In genomic region chr5:140263754-140264749, GRCm38 (mm10) we compare ENCODE assay signal across 8 mouse cellular contexts. TPM values are rescaled to one million over a fixed set of nuclear protein-coding genes. Genes with fewer than 3 reads are reported as not detected.
A peak's percentile ranks its signal among the peaks of the same experiment; 100 is the strongest.
DNase-seq lines count a peak whose midpoint lies in the region; ATAC-seq and TF ChIP-seq lines count a peak whose summit lies in the region.

No protein-coding gene starts in this region.

- peak; percentile 25; the same call in 1 of the 2 replicates for ATAC-seq in heart, postnatal 0 days (ENCODE audit: insufficient read depth, low read depth)
- ATAC-seq in midbrain, embryonic 15.5 days (replicated peaks) = peak; percentile 83

- no peak for TF ChIP-seq EP300 in heart, postnatal 0 days (IDR thresholded peaks at IDR 0.05; ENCODE audit: low read depth)

- intact Hi-C loops in gastrocnemius, postnatal 36 days (cut with DNase I) = no loop called here

- H3K9ac ChIP-seq in heart, postnatal 0 days (replicated peaks; ENCODE audit: low read depth, low read length) = no peak overlapping the region; the same call in 1 of the 2 replicates
- H3K9ac ChIP-seq in midbrain, embryonic 15.5 days = 0 out of 2 replicates have a peak overlapping the region, but pooled peaks have one; percentile 5

- peaks cover 24% of the 10 kb centered on the region for H3K4me1 ChIP-seq in heart, postnatal 0 days (ENCODE audit: control insufficient read depth, insufficient read depth)
- peaks cover 26% of the 10 kb centered on the region for H3K4me1 ChIP-seq in midbrain, embryonic 15.5 days

- H3K9me3 ChIP-seq in heart, postnatal 0 days (replicated peaks; ENCODE audit: control insufficient read depth, low read length) = no peaks in the 10 kb centered on the region
- no peaks in the 10 kb centered on the region for H3K9me3 ChIP-seq in midbrain, embryonic 15.5 days

- peak overlapping the region; percentile 53; the same call in 1 of the 2 replicates for H3K27ac ChIP-seq in heart, postnatal 0 days (ENCODE audit: low read depth)
- peak overlapping the region; percentile 53 for H3K27ac ChIP-seq in midbrain, embryonic 15.5 days

- peak; percentile 24 for DNase-seq in gastrocnemius, adult 18-20 months (ENCODE audit: low spot score)
- no peak for DNase-seq in gastrocnemius, postnatal 36 days
- DNase-seq in embryo, embryonic 9.5 days (ENCODE audit: extremely low spot score) = peak; percentile 34
- peak; percentile 22 for DNase-seq in heart, postnatal 0 days (ENCODE audit: low spot score)
- DNase-seq in spleen, postnatal 14 days (ENCODE audit: low spot score in 2 of 2) = no peak
- no peak for DNase-seq in cerebellum, adult 9-10 months
- no peak for DNase-seq in cerebellum, adult 9-11 months

- 43% methylated on average over 30 of the region's 30 CpGs for WGBS in heart, postnatal 0 days
- 16% methylated on average over 30 of the region's 30 CpGs for WGBS in midbrain, embryonic 15.5 days

- 0 out of 2 replicates have a peak, but pooled peaks cover 11% of the 10 kb centered on the region for H3K36me3 ChIP-seq in heart, postnatal 0 days (replicated peaks; ENCODE audit: control insufficient read depth, insufficient read depth, low read length)
- no peaks in the 10 kb centered on the region for H3K36me3 ChIP-seq in midbrain, embryonic 15.5 days (replicated peaks)

- TF ChIP-seq CTCF in heart, postnatal 0 days (IDR thresholded peaks at IDR 0.05; ENCODE audit: low read depth) = no peak

- H3K4me3 ChIP-seq in heart, postnatal 0 days (ENCODE audit: low read depth, low read length) = peak overlapping the region; percentile 3; the same call in 1 of the 2 replicates
- H3K4me3 ChIP-seq in midbrain, embryonic 15.5 days = no peak overlapping the region

- H3K4me2 ChIP-seq in heart, postnatal 0 days (ENCODE audit: low read depth, low read length) = peak overlapping the region; percentile 37
- peak overlapping the region; percentile 8; the same call in 1 of the 2 replicates for H3K4me2 ChIP-seq in midbrain, embryonic 15.5 days

- H3K27me3 ChIP-seq in heart, postnatal 0 days (ENCODE audit: control insufficient read depth, insufficient read depth, low read length) = peaks cover 7% of the 10 kb centered on the region; the same call in 1 of the 2 replicates
- H3K27me3 ChIP-seq in midbrain, embryonic 15.5 days (replicated peaks) = no peaks in the 10 kb centered on the region

RNA-seq across cellular contexts. Expression of gene Mad1l1, which starts 57.3 kb away (rescaled TPM):
- total RNA-seq in gastrocnemius, adult 18-20 months (2021) = 1 to 10 TPM; 7.0 to 7.2 TPM
- 1 to 10 TPM; 6.5 to 7.1 TPM for total RNA-seq in gastrocnemius, postnatal 36 days (2021)
- total RNA-seq in heart, postnatal 0 days (2014; rRNA removed; ENCODE audit: low replicate concordance) = 10.1 and 20.6 TPM in 2 replicates
- 15.0 and 15.1 TPM in 2 replicates for polyA plus RNA-seq in heart, postnatal 0 days (2015; fragmentation: Nextera tagmentation; extraction: Ambion mirVana)
- 35.4 and 37.2 TPM in 2 replicates for polyA plus RNA-seq in midbrain, embryonic 15.5 days (2015; fragmentation: Nextera tagmentation; extraction: Ambion mirVana)

RNA-seq across cellular contexts. Expression of gene Nudt1, which starts 57.4 kb away (rescaled TPM):
- total RNA-seq in gastrocnemius, adult 18-20 months (2021) = 1 to 10 TPM; 4.8 to 6.4 TPM
- 1 to 10 TPM; 4.7 to 5.9 TPM for total RNA-seq in gastrocnemius, postnatal 36 days (2021)
- 11.3 and 31.0 TPM in 2 replicates for total RNA-seq in heart, postnatal 0 days (2014; rRNA removed; ENCODE audit: low replicate concordance)
- polyA plus RNA-seq in heart, postnatal 0 days (2015; fragmentation: Nextera tagmentation; extraction: Ambion mirVana) = 17.4 and 18.1 TPM in 2 replicates
- polyA plus RNA-seq in midbrain, embryonic 15.5 days (2015; fragmentation: Nextera tagmentation; extraction: Ambion mirVana) = 22.3 and 23.4 TPM in 2 replicates

Comparison
In these comparisons a context has a peak if more than half of its experiments do, and no peak if none do; other contexts are left out.
1. DNase-seq: peak in gastrocnemius, adult 18-20 months (single experiment), embryo, embryonic 9.5 days (single experiment) and heart, postnatal 0 days (single experiment); none in gastrocnemius, postnatal 36 days (0 of 2), spleen, postnatal 14 days (0 of 2), cerebellum, adult 9-10 months (single experiment) and cerebellum, adult 9-11 months (single experiment).